Mouse (Mus musculus): ENCODE measurements around the gene Tmem52.

Tmem52 gene

GRCm38 (mm10) chr4:155505671-155506295, 36.9 kb downstream of the Tmem52 start:
- no peak for DNase-seq (ENCODE audit: low spot score in 2 of 2)

GRCm38 (mm10) chr4:155508614-155509013, 39.7 kb downstream of the Tmem52 start:
- no peak for DNase-seq (ENCODE audit: low spot score in 2 of 2)

GRCm38 (mm10) chr4:155510981-155511380, 42.1 kb downstream of the Tmem52 start:
- DNase-seq (ENCODE audit: low spot score in 2 of 2) = no peak

GRCm38 (mm10) chr4:155514810-155515209, 45.9 kb downstream of the Tmem52 start:
- DNase-seq (ENCODE audit: low spot score in 2 of 2) = no peak

GRCm38 (mm10) chr4:155517948-155518517, 49.1 kb downstream of the Tmem52 start:
- DNase-seq (ENCODE audit: low spot score in 2 of 2) = no peak

Data from heart, adult 9 months (tissue).